Mouse (Mus musculus) lung, postnatal 0 days (tissue): ENCODE results near the gene Il10rb. TPM values are rescaled to one million over a fixed set of nuclear protein-coding genes. Genes with fewer than 3 reads are reported as not detected.

Experiments used
- ATAC-seq: fragments of 200-750 bp; cut with Nextera tagmentation; 2 replicates; pipeline ENCODE4 v1.8.0; 2017; ENCODE audit warnings: moderate library complexity
- DNase-seq: peaks from one replicate; pipeline ENCODE4 v3.0.0-alpha.2; 2016; ENCODE audit warnings: low spot score
- H3K27ac ChIP-seq: fragments of 300-500 bp; sonication (generic); 2 replicates; pipeline ENCODE4 v1.5.1; 2014; ENCODE audit warnings: antibody characterized with exemption, mild to moderate bottlenecking, low read length, mixed read lengths
- H3K27me3 ChIP-seq: fragments of 300-500 bp; sonication (generic); replicated peaks from 2 replicates; pipeline ENCODE4 v1.6.1; 2014; ENCODE audit warnings: low read length, mixed read lengths; ENCODE audit not compliant: insufficient read depth
- H3K36me3 ChIP-seq: fragments of 300-500 bp; sonication (generic); 2 replicates; pipeline ENCODE4 v1.6.1; 2014; ENCODE audit warnings: low read length, mixed read lengths; ENCODE audit not compliant: insufficient read depth
- H3K4me1 ChIP-seq: fragments of 300-500 bp; sonication (generic); 2 replicates; pipeline ENCODE4 v1.6.1; 2014; ENCODE audit warnings: antibody characterized with exemption, low read depth, low read length, mixed read lengths; ENCODE audit not compliant: insufficient read depth
- H3K4me2 ChIP-seq: fragments of 300-500 bp; sonication (generic); replicated peaks from 2 replicates; pipeline ENCODE4 v1.6.1; 2014; ENCODE audit warnings: low read depth, mild to moderate bottlenecking, low read length, moderate library complexity, mixed read lengths
- H3K4me3 ChIP-seq: fragments of 300-500 bp; sonication (generic); 2 replicates; pipeline ENCODE4 v1.5.1; 2014; ENCODE audit warnings: low read depth, low read length
- H3K9ac ChIP-seq: fragments of 300-500 bp; sonication (generic); replicated peaks from 2 replicates; pipeline ENCODE4 v1.6.1; 2014; ENCODE audit warnings: low read depth, mild to moderate bottlenecking
- H3K9me3 ChIP-seq: fragments of 300-500 bp; sonication (generic); 2 replicates; pipeline ENCODE4 v1.6.1; 2016; ENCODE audit warnings: low read length, mixed read lengths
- CTCF ChIP-seq: IDR thresholded peaks from 2 replicates; pipeline ENCODE4 v1.5.1; 2016; ENCODE audit warnings: antibody characterized with exemption, mild to moderate bottlenecking
- EP300 ChIP-seq: IDR thresholded peaks from 2 replicates; pipeline ENCODE4 v1.6.1; 2016; ENCODE audit warnings: antibody characterized with exemption, mild to moderate bottlenecking, control low read depth
- WGBS: fragments of 180-500 bp; shearing (Covaris S2); extraction: QIAGEN DNeasy Blood & Tissue Kit; methylation state at CpG from one replicate; pipeline ENCODE4 v1.1.7; 2014; 5-methylcytosine and 5-hydroxymethylcytosine counted together
- polyA plus RNA-seq: library from polyadenylated mRNA; unstranded; fragments of >200 nt; fragmentation: Nextera tagmentation; extraction: Ambion mirVana; gene quantifications from 2 replicates; pipeline ENCODE4 v1.2.1, GENCODE M21; 2015

The Il10rb gene
- polyA plus RNA-seq, 1 experiment from 2014 or later: 90.5 TPM

GRCm38 (mm10) chr16:91444847-91445246 lies 38.9 kb downstream of the Il10rb start:
- WGBS: 71% methylated on average over 4 of the region's 4 CpGs
- TF ChIP-seq EP300: no peak
- no peak for TF ChIP-seq CTCF
- peaks cover 3% of the 10 kb centered on the region; the same call in 1 of the 2 replicates for H3K4me1 ChIP-seq
- H3K4me2 ChIP-seq: no peak overlapping the region
- no peak overlapping the region for H3K27ac ChIP-seq
- H3K36me3 ChIP-seq: no peaks in the 10 kb centered on the region
- H3K9me3 ChIP-seq: no peaks in the 10 kb centered on the region
- no peak overlapping the region for H3K4me3 ChIP-seq
- no peak overlapping the region for H3K9ac ChIP-seq
- H3K27me3 ChIP-seq: no peaks in the 10 kb centered on the region
- ATAC-seq (no peak), DNase-seq (no peak)

- Histone ChIP-seq H3K27me3 (no peaks in the 10 kb centered on the region), H3K9ac (no peak overlapping the region), H3K4me1 (peaks cover 3% of the 10 kb centered on the region; the same call in 1 of the 2 replicates), H3K4me3 (no peak overlapping the region), H3K9me3 (no peaks in the 10 kb centered on the region), H3K36me3 (no peaks in the 10 kb centered on the region), H3K4me2 (no peak overlapping the region), H3K27ac (no peak overlapping the region)
- 66% methylated on average over 5 of the region's 5 CpGs for WGBS
- no peak for DNase-seq
- ATAC-seq: no peak
- no peak for TF ChIP-seq CTCF
- TF ChIP-seq EP300: no peak
These were observed 39.6 kb downstream of the Il10rb start for GRCm38 (mm10) chr16:91445566-91445965.

- WGBS: 62% methylated on average over 8 of the region's 8 CpGs
- Histone ChIP-seq H3K4me1 (peaks cover under 1% of the 10 kb centered on the region; the same call in 1 of the 2 replicates), H3K4me3 (no peak overlapping the region), H3K4me2 (no peak overlapping the region), H3K27ac (0 out of 2 replicates have a peak overlapping the region, but pooled peaks have one; percentile 20), H3K27me3 (no peaks in the 10 kb centered on the region), H3K9ac (no peak overlapping the region), H3K36me3 (no peaks in the 10 kb centered on the region), H3K9me3 (no peaks in the 10 kb centered on the region)
- TF ChIP-seq CTCF (no peak), EP300 (no peak)
- DNase-seq (no peak), ATAC-seq (no peak)
These were observed 41.0 kb downstream of the Il10rb start for GRCm38 (mm10) chr16:91446778-91447511.

GRCm38 (mm10) chr16:91447512-91447900 lies 41.5 kb downstream of the Il10rb start:
- no peaks in the 10 kb centered on the region for H3K27me3 ChIP-seq
- H3K27ac ChIP-seq: 0 out of 2 replicates have a peak overlapping the region, but pooled peaks have one; percentile 20
- H3K9me3 ChIP-seq: no peaks in the 10 kb centered on the region
- peaks cover 6% of the 10 kb centered on the region for H3K4me1 ChIP-seq
- no peak overlapping the region for H3K4me3 ChIP-seq
- 46% methylated on average over 6 of the region's 6 CpGs for WGBS
- TF ChIP-seq EP300: no peak
- no peak for TF ChIP-seq CTCF
- H3K4me2 ChIP-seq: no peak overlapping the region
- H3K36me3 ChIP-seq: no peaks in the 10 kb centered on the region
- no peak overlapping the region for H3K9ac ChIP-seq
- no peak for DNase-seq
- no peak for ATAC-seq

GRCm38 (mm10) chr16:91448088-91448487 lies 42.1 kb downstream of the Il10rb start:
- ATAC-seq: no peak

GRCm38 (mm10) chr16:91448895-91449294 lies 42.9 kb downstream of the Il10rb start:
- no peaks in the 10 kb centered on the region for H3K9me3 ChIP-seq
- 80% methylated on average over 7 of the region's 7 CpGs for WGBS
- H3K36me3 ChIP-seq: no peaks in the 10 kb centered on the region
- H3K27ac ChIP-seq: no peak overlapping the region
- no peak for TF ChIP-seq CTCF
- TF ChIP-seq EP300: no peak
- no peak for ATAC-seq
- H3K4me1 ChIP-seq: peaks cover 8% of the 10 kb centered on the region
- H3K4me2 ChIP-seq: no peak overlapping the region
- H3K4me3 ChIP-seq: no peak overlapping the region
- H3K27me3 ChIP-seq: no peaks in the 10 kb centered on the region
- no peak for DNase-seq
- no peak overlapping the region for H3K9ac ChIP-seq

More at GRCm38 (mm10) chr16:91448088-91448487, 42.1 kb downstream of the Il10rb start:
- WGBS: 94% methylated on average over 5 of the region's 5 CpGs
- TF ChIP-seq CTCF (no peak), EP300 (no peak)
- Histone ChIP-seq H3K27ac (no peak overlapping the region), H3K9ac (no peak overlapping the region), H3K36me3 (no peaks in the 10 kb centered on the region), H3K4me1 (peaks cover 8% of the 10 kb centered on the region), H3K9me3 (no peaks in the 10 kb centered on the region), H3K4me2 (no peak overlapping the region), H3K4me3 (no peak overlapping the region), H3K27me3 (no peaks in the 10 kb centered on the region)
- no peak for DNase-seq
